Mouse (Mus musculus) embryonic fibroblast, embryonic 13.5 days (primary cell): ENCODE data around the gene Fmo3.

ENCODE experiments used
- CTCF ChIP-seq: IDR thresholded peaks from 2 replicates; pipeline ENCODE4 v1.5.1; 2011; ENCODE audit warnings: mild to moderate bottlenecking, control low read depth, low read length, moderate library complexity, borderline replicate concordance; ENCODE audit not compliant: insufficient read depth
- POLR2A ChIP-seq: IDR thresholded peaks from 2 replicates; pipeline ENCODE4 v1.6.1; 2011; ENCODE audit warnings: low read depth, mild to moderate bottlenecking, control low read depth, low read length, moderate library complexity

DNA sequence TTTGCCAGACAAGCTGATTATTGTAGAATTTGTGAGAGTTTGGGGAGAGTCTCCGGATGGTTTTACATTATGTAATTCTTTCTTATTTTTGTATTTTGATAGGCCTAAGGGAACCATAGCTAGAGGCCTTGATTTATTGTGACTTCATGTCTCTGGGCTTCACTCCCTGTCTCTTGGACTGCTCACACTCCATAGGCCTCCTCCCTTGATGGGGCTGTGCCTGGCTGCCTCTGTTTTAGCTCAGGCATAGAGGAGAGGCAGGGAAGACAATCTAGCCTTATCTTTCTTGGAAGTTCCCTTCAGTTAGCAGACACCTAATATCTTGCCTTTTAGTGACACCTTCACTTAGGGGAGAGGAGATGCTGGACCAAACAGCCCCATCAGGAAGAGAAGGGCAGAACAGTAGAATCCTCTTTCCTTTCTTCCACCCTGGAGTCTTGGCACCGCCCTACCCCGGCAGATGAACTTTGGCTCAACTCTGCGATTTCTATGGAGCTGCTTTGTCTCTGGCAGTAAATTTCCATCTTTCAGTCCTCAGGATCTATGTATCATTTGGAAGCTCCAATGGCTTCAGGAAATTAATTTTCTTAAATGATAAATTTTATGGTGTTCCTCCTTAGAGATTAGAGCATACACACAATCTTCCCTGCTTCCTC lies 45.5 kb downstream of the Fmo3 start:
- no peak for TF ChIP-seq POLR2A
- TF ChIP-seq CTCF: no peak
